Mouse (Mus musculus): ENCODE results near the gene Eme2.

- TF ChIP-seq CTCF (IDR thresholded peaks at IDR 0.05; ENCODE audit: low read depth, low read length) = no peak
- no peak for TF ChIP-seq POLR2A (IDR thresholded peaks at IDR 0.05; ENCODE audit: extremely low read depth, insufficient read depth, low read length)
Measured at GRCm38 (mm10) chr17:24844525-24844924, 50.4 kb downstream of the Eme2 start.
